Mouse (Mus musculus) CH12.LX (cell line): ENCODE measurements around the gene Dek. TPM values are rescaled to one million over a fixed set of nuclear protein-coding genes. Genes with fewer than 3 reads are reported as not detected.

Source experiments
- DNase-seq: peaks from one replicate; pipeline ENCODE4 v3.0.0-alpha.2; 2013; ENCODE audit errors: extremely low read depth
- H3K27ac ChIP-seq: 2 replicates; pipeline ENCODE4 v1.5.1; 2012; ENCODE audit warnings: low read depth, mild to moderate bottlenecking, control low read depth, moderate library complexity; ENCODE audit not compliant: insufficient read depth
- H3K27me3 ChIP-seq: replicated peaks from 2 replicates; pipeline ENCODE3; 2012; ENCODE audit warnings: inconsistent platforms
- H3K36me3 ChIP-seq, 2 experiments: replicated peaks in 1 of 2; 2 replicates each; pipeline versions ENCODE3 to v1.6.1; 2012; ENCODE audit warnings: inconsistent platforms in 1 of 2, low read length in 1 of 2, mild to moderate bottlenecking in 1 of 2, mixed read lengths in 1 of 2, moderate library complexity in 1 of 2; ENCODE audit not compliant: control insufficient read depth in 1 of 2, insufficient read depth in 1 of 2
- H3K4me1 ChIP-seq, 2 experiments: 2 replicates each; pipeline ENCODE4 v1.6.1; 2012; ENCODE audit warnings: inconsistent platforms in 1 of 2, moderate library complexity in 1 of 2; ENCODE audit not compliant: insufficient read depth in 2 of 2, control insufficient read depth in 1 of 2
- H3K4me2 ChIP-seq: 2 replicates; pipeline ENCODE4 v1.6.1; 2012; ENCODE audit warnings: low read depth, mild to moderate bottlenecking, control low read depth; ENCODE audit not compliant: poor library complexity, insufficient read depth, severe bottlenecking
- H3K4me3 ChIP-seq, 3 experiments: fragments of 150-350 bp in 1 of 3; sonication (generic) in 1 of 3; replicated peaks in 1 of 3; 2 replicates each; pipeline versions ENCODE3 to v1.5.1; 2011 to 2012; ENCODE audit warnings: low read depth in 2 of 3, low read length in 2 of 3, mild to moderate bottlenecking in 2 of 3, moderate library complexity in 2 of 3, control low read depth in 1 of 3, improper control_type of control experiment in 1 of 3, inconsistent platforms in 1 of 3, mixed read lengths in 1 of 3; ENCODE audit not compliant: poor library complexity in 1 of 3
- H3K79me2 ChIP-seq: replicated peaks from 2 replicates; pipeline ENCODE4 v1.6.1; 2012; ENCODE audit warnings: mild to moderate bottlenecking, moderate library complexity; ENCODE audit not compliant: control insufficient read depth, poor library complexity, insufficient read depth, severe bottlenecking; ENCODE audit errors: extremely low read depth
- H3K9ac ChIP-seq: 2 replicates; pipeline ENCODE4 v1.6.1; 2012; ENCODE audit warnings: low read depth, mild to moderate bottlenecking, control low read depth, moderate library complexity; ENCODE audit not compliant: insufficient read depth
- H3K9me3 ChIP-seq: replicated peaks from 2 replicates; pipeline ENCODE3; 2012; ENCODE audit warnings: low read length, inconsistent platforms, mixed read lengths
- BHLHE40 ChIP-seq: IDR thresholded peaks from 2 replicates; pipeline ENCODE4 v1.6.1; 2011; ENCODE audit warnings: mild to moderate bottlenecking, low read depth, low read length, improper control_type of control experiment
- CHD1 ChIP-seq: IDR thresholded peaks from 2 replicates; pipeline ENCODE4 v1.6.1; 2012; ENCODE audit warnings: low read depth, low read length, improper control_type of control experiment, inconsistent platforms
- EP300 ChIP-seq: IDR thresholded peaks from 2 replicates; pipeline ENCODE4 v1.6.1; 2011; ENCODE audit warnings: low read length, improper control_type of control experiment
- ETS1 ChIP-seq: conservative IDR thresholded peaks from 2 replicates; pipeline ENCODE4 v1.6.1; 2012; ENCODE audit warnings: low read depth, mild to moderate bottlenecking, inconsistent platforms, low read length, improper control_type of control experiment, moderate library complexity
- GABPA ChIP-seq: IDR thresholded peaks from 2 replicates; pipeline ENCODE4 v1.6.1; 2012; ENCODE audit warnings: low read depth, low read length, improper control_type of control experiment, inconsistent platforms; ENCODE audit not compliant: insufficient replicate concordance
- HCFC1 ChIP-seq: IDR thresholded peaks from 2 replicates; pipeline ENCODE4 v1.6.1; 2012; ENCODE audit warnings: low read depth, mild to moderate bottlenecking, inconsistent platforms, low read length, improper control_type of control experiment
- JUN ChIP-seq: IDR thresholded peaks from 2 replicates; pipeline ENCODE4 v1.6.1; 2011; ENCODE audit warnings: low read depth, mild to moderate bottlenecking, low read length, improper control_type of control experiment, moderate library complexity; ENCODE audit not compliant: insufficient read depth
- JUND ChIP-seq: conservative IDR thresholded peaks from 2 replicates; pipeline ENCODE4 v1.6.1; 2011; ENCODE audit warnings: low read depth, low read length, improper control_type of control experiment
- MEF2A ChIP-seq: IDR thresholded peaks from 2 replicates; pipeline ENCODE4 v1.6.1; 2014; ENCODE audit warnings: low read depth, mild to moderate bottlenecking, inconsistent platforms, low read length, improper control_type of control experiment, borderline replicate concordance
- MXI1 ChIP-seq: IDR thresholded peaks from 2 replicates; pipeline ENCODE4 v1.6.1; 2011; ENCODE audit warnings: mild to moderate bottlenecking, low read depth, low read length, improper control_type of control experiment
- MYC ChIP-seq: IDR thresholded peaks from 2 replicates; pipeline ENCODE4 v1.6.1; 2011; ENCODE audit warnings: low read depth, mild to moderate bottlenecking, improper control_type of control experiment, low read length
- NELFE ChIP-seq: IDR thresholded peaks from 2 replicates; pipeline ENCODE4 v1.6.1; 2011; ENCODE audit warnings: low read depth, low read length, improper control_type of control experiment
- NRF1 ChIP-seq: IDR thresholded peaks from 2 replicates; pipeline ENCODE4 v1.6.1; 2014; ENCODE audit warnings: low read depth, mild to moderate bottlenecking, inconsistent platforms, low read length, improper control_type of control experiment, moderate library complexity
- POLR2A ChIP-seq: IDR thresholded peaks from 2 replicates; pipeline ENCODE4 v1.6.1; 2011; ENCODE audit warnings: low read depth, mild to moderate bottlenecking, improper control_type of control experiment, low read length
- POLR2AphosphoS2 ChIP-seq: IDR thresholded peaks from 2 replicates; pipeline ENCODE4 v1.6.1; 2011; ENCODE audit warnings: low read depth, low read length, improper control_type of control experiment
- RAD21 ChIP-seq: IDR thresholded peaks from 2 replicates; pipeline ENCODE4 v1.6.1; 2011; ENCODE audit warnings: low read depth, mild to moderate bottlenecking, low read length, improper control_type of control experiment, moderate library complexity
- RCOR1 ChIP-seq: conservative IDR thresholded peaks from 2 replicates; pipeline ENCODE4 v1.6.1; 2012; ENCODE audit warnings: low read depth, mild to moderate bottlenecking, inconsistent platforms, low read length, improper control_type of control experiment
- SIN3A ChIP-seq: IDR thresholded peaks from 2 replicates; pipeline ENCODE4 v1.6.1; 2012; ENCODE audit warnings: low read length, improper control_type of control experiment, inconsistent platforms
- SMC3 ChIP-seq: IDR thresholded peaks from 2 replicates; pipeline ENCODE4 v1.6.1; 2011; ENCODE audit warnings: low read depth, low read length, improper control_type of control experiment
- UBTF ChIP-seq: IDR thresholded peaks from 2 replicates; pipeline ENCODE4 v1.6.1; 2012; ENCODE audit warnings: low read depth, mild to moderate bottlenecking, inconsistent platforms, low read length, improper control_type of control experiment, moderate library complexity
- USF1 ChIP-seq: IDR thresholded peaks from 2 replicates; pipeline ENCODE4 v1.6.1; 2014; ENCODE audit warnings: low read depth, mild to moderate bottlenecking, inconsistent platforms, low read length, improper control_type of control experiment
- ZC3H11A ChIP-seq: IDR thresholded peaks from 2 replicates; pipeline ENCODE4 v1.6.1; 2012; ENCODE audit warnings: low read depth, mild to moderate bottlenecking, inconsistent platforms, low read length, improper control_type of control experiment
- ZKSCAN1 ChIP-seq: IDR thresholded peaks from 2 replicates; pipeline ENCODE4 v1.6.1; 2012; ENCODE audit warnings: low read depth, inconsistent platforms, low read length, improper control_type of control experiment, borderline replicate concordance
- dilution Hi-C: fragments of 300-500 bp; cut with MboI; formaldehyde crosslinking; loops from 2 replicates; pipeline ENCODE4 v1.14.3; 2020; ENCODE audit warnings: low sequenced_read_pairs; ENCODE audit not compliant: extremely low pct_unique_long_range_greater_than_20kb, extremely low pct_ligation_motif_present
- in situ Hi-C: fragments of 300-500 bp; cut with MboI; formaldehyde crosslinking; loops from 3 replicates; pipeline ENCODE4 v1.14.3; 2019; ENCODE audit warnings: low sequenced_read_pairs, low pct_ligation_motif_present, low pct_unique_long_range_greater_than_20kb, mixed read lengths
- polyA plus RNA-seq: library from polyadenylated mRNA; unstranded; fragments of >175 nt; gene quantifications from 2 replicates; pipeline ENCODE4 v1.2.1, GENCODE M21; 2012; ENCODE audit warnings: low read depth; ENCODE audit not compliant: insufficient read length
- total RNA-seq, 2 experiments: library from RNA; depleted of rRNA; stranded (reverse); fragments of 300-350 nt in 1 of 2; fragments of >200 nt in 1 of 2; gene quantifications; 2 replicates each; pipeline ENCODE4 v1.2.3; 2012 to 2014

Dek gene
- total and polyA plus RNA-seq, 3 experiments = 28.8 to 228 (median 196) TPM

- H3K9ac ChIP-seq = no peak overlapping the region
- TF ChIP-seq RAD21 = no peak
- no peak for TF ChIP-seq HCFC1
- TF ChIP-seq JUN = no peak
- no peak for TF ChIP-seq EP300
- no peaks in the 10 kb centered on the region for H3K9me3 ChIP-seq
- DNase-seq = no peak
- peaks cover 20 to 65% of the 10 kb centered on the region in 2 experiments for H3K36me3 ChIP-seq
- no peaks in the 10 kb centered on the region for H3K79me2 ChIP-seq
- H3K4me1 ChIP-seq = no peaks in the 10 kb centered on the region
- H3K4me3 ChIP-seq = no peak overlapping the region
- dilution Hi-C loops (no loop called here), in situ Hi-C loops (no loop called here)
- H3K27me3 ChIP-seq = no peaks in the 10 kb centered on the region
- no peak overlapping the region for H3K4me2 ChIP-seq
- H3K27ac ChIP-seq = no peak overlapping the region
These were observed 39.5 kb downstream of the Dek start for GRCm38 (mm10) chr13:47066516-47066915.

DNA sequence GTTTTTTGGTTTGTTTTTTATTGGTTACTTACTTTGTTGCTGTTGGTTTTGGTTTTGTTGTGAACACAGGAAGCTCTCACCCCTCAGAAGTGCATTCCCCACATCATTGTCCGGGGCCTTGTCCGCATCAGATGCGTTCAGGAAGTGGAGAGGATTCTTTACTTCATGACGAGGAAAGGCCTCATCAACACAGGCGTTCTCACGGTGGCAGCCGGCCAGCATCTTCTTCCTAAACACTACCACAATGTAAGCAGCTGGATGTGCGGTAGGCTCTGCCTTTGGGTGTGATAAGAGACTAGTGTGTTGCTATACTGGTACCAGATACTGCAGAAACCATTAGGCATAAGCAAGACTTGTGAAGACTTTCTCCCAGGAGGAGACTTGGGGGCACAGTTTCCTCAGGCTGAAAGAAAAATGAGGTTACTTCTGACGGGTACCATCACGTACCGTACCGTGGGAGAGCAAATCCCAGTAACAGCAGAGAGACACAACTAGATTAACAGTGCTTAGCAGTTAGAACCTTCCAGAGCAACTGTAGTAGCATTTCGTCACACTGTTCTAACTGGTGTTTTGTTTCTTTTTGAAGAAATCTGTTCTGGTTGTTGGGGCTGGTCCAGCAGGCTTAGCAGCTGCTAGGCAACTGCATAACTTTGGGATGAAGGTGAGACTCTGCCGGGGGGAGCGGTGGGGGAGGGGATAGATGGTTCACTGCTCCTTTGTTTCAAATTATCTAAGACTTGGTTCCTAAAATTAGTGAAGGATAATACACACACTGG lies 41.8 kb downstream of the Dek start:
- in situ Hi-C loops (no loop called here), dilution Hi-C loops (no loop called here)
- Histone ChIP-seq H3K27me3 (no peaks in the 10 kb centered on the region), H3K79me2 (no peaks in the 10 kb centered on the region), H3K9ac (no peak overlapping the region), H3K9me3 (no peaks in the 10 kb centered on the region)
- DNase-seq = no peak
- TF ChIP-seq NRF1 = no peak
- no peak for TF ChIP-seq ZKSCAN1
- no peak for TF ChIP-seq MYC
- TF ChIP-seq USF1 = no peak
- TF ChIP-seq NELFE = no peak
- TF ChIP-seq SIN3A = no peak
- no peak for TF ChIP-seq MEF2A
- TF ChIP-seq POLR2AphosphoS2 = no peak
- no peak for TF ChIP-seq MXI1
- TF ChIP-seq ETS1 = no peak
- no peak for TF ChIP-seq GABPA
- no peak for TF ChIP-seq POLR2A
- TF ChIP-seq BHLHE40 = no peak
- TF ChIP-seq CHD1 = no peak
- TF ChIP-seq JUND = no peak
- no peak for TF ChIP-seq SMC3
- TF ChIP-seq ZC3H11A = no peak
- TF ChIP-seq RCOR1 = no peak
- no peak for TF ChIP-seq UBTF
- TF ChIP-seq, all 38 proteins: peak for 0
- H3K36me3 ChIP-seq = peaks cover 24 to 71% of the 10 kb centered on the region in 2 experiments
- no peak overlapping the region for H3K4me2 ChIP-seq
- H3K4me1 ChIP-seq = no peaks in the 10 kb centered on the region
- no peak overlapping the region for H3K4me3 ChIP-seq
- no peak overlapping the region for H3K27ac ChIP-seq
